Mouse (Mus musculus): ENCODE measurements around the gene Flvcr2.
A peak's percentile ranks its signal among the peaks of the same experiment; 100 is the strongest.

The Flvcr2 gene

GRCm38 (mm10) chr12:85729945-85730290 lies 16.4 kb upstream of the Flvcr2 start:
- no peak for DNase-seq (ENCODE audit: low spot score)

GRCm38 (mm10) chr12:85736203-85736602 lies 10.1 kb upstream of the Flvcr2 start:
- DNase-seq (ENCODE audit: low spot score), result no peak

DNA sequence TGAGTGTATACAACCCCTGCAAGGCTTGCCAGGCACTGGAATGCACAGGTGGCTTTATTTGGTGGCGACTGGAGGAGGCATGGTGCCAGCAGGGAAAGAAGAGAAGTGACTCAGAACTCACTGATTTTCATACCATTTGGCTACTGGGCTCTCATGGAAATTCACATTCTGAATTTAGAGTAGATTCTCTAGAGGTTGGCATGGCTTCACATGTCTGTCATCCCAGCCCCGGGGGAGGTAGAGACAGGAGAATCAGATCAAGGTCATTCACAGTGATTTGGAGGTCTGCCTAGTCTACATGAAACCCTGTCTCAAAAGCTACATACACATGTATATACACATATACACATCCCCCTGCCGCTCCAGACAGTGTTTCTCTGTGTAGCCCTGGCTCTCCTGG lies 9.4 kb upstream of the Flvcr2 start:
- DNase-seq (ENCODE audit: low spot score), result no peak

- DNase-seq (ENCODE audit: low spot score), result no peak
Measured at GRCm38 (mm10) chr12:85746696-85747219, 419 bp downstream of the Flvcr2 start.

GRCm38 (mm10) chr12:85747343-85747742 lies 1.0 kb downstream of the Flvcr2 start:
- DNase-seq (ENCODE audit: low spot score), result no peak

GRCm38 (mm10) chr12:85749861-85750260 lies 3.5 kb downstream of the Flvcr2 start:
- DNase-seq (ENCODE audit: low spot score), result no peak

GRCm38 (mm10) chr12:85752116-85752515 lies 5.8 kb downstream of the Flvcr2 start:
- no peak for DNase-seq (ENCODE audit: low spot score)

GRCm38 (mm10) chr12:85753223-85753622 lies 6.9 kb downstream of the Flvcr2 start:
- DNase-seq (ENCODE audit: low spot score), result no peak

DNA sequence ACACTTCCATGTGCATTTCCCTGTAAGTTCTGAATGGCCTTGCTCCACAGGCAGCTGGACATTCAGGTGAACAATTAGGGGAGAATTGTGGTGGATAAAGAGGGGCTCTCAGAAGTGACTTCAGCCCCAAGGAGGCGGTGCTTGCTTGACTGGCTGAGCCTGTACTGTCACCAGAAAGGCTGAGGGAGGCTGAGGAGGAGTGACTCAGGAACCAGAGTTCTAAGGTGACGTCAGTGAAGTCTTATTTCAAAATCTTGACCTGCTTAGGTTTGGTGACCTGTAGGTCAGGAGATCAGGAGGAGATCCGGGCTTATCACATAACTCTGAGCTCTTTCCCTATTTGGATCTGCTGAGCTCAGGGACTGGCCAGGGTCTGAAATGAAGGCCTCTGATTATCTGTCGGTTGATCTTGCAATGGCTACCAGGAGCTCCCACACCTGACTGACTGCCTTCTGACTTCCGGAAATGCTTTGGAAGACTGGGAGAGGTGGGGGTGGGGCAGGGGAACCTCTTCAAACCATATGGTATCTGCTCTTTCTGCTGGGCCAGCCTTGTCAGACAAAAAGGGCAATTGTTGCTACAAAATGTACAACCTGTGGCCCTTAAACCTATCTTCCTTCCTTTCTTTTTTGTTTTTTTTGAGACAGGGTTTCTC lies 8.4 kb downstream of the Flvcr2 start:
- DNase-seq (ENCODE audit: low spot score), result no peak

DNA sequence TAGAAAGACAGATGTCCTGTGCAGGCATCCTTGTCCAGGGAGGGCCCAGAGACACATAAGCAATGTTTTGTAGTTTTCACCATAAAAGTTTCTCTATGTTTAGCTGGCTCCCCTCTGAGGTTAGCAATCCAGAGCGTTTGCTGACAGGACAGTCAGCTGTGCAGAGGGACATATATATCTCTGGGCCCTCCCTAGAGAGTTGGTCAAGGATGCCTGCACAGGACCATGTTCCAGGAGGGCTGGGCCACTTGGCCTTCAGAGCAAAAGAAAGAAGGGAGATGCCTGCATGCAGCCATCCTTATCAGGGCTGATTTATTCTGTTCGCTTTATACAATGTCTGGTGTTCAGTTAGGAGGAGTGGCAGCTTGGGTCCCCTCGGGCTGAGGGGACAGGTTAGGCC lies 10.1 kb downstream of the Flvcr2 start:
- no peak for DNase-seq (ENCODE audit: low spot score)

DNA sequence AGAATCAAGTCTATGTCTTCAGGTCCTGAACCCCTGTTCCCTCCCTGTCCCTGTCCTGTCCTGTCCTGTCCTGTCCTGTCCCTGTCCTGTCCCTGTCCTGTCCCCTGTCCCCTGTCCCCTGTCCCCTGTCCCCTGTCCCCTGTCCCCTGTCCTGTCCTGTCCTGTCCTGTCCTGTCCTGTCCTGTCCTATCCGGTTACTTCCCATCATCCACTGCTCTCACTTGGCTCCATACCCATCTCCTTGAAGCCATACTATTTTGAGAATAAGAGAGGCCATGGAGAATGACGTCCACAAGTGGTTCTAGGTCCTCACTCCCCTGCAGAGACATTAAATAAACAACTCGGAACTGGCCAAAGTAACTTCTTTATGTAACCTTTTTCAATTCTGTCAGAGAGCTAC lies 10.7 kb downstream of the Flvcr2 start:
- DNase-seq (ENCODE audit: low spot score), result peak; percentile 45

- DNase-seq (ENCODE audit: low spot score), result peak; percentile 37
Measured at GRCm38 (mm10) chr12:85758741-85759140, 12.4 kb downstream of the Flvcr2 start.

DNA sequence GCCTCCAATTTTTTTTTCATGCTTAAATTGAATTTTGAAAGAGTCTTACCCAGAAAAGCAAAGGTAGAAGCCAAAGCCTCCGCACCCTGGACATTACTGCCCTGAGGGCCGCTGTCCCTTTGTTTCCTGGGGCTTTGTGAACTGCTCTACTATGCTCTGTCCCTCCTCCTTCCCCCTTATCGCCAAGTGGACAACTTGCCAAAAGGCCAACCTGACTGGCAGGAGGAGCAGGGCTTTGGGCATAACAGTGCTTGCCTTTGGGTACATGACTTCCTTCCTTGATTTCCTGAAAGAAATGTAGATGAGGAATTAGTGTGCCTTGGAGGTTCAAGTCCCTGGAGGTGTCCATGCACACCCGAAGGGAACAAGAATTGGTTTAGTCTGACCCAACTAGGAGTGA lies 15.1 kb downstream of the Flvcr2 start:
- no peak for DNase-seq (ENCODE audit: low spot score)

DNA sequence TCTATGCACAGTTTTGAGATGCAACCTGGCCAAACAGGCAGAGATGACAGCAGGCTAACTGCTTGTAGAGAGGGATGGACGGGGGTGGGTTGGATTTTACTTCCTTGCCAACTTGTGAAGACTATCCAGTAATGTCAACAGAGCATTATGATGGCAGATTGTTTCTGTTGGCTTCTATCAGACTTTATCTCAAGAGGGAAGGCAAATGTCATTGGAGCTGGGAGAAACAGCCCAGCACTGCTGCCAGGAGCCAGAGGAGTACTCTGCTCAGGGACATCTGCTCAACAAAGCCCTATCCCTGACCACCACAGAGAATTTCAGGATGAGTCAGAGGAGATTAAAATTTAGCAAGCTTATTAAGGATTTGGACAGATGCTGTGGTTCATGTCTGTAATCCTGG lies 18.3 kb downstream of the Flvcr2 start:
- DNase-seq (ENCODE audit: low spot score), result no peak

DNA sequence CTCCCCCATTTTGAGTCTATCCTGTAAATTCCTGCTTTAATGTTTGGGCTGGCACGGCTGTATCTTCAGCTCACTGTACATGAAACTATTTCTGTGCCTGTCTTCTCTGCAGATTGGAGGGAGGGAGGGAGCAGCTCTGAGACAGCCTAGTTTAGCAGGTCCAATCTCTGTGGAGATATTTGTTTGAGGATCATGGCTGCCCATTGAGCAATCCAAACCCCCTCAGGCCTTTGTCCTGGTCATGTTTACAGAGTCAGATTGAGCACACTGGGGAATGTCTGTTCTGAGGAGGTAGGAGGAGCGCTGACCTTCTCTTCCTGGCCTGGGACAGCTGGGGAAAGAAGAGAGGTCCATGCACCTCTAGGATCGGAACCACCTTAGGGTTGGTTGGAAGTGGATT lies 19.9 kb downstream of the Flvcr2 start:
- DNase-seq (ENCODE audit: low spot score), result no peak

DNA sequence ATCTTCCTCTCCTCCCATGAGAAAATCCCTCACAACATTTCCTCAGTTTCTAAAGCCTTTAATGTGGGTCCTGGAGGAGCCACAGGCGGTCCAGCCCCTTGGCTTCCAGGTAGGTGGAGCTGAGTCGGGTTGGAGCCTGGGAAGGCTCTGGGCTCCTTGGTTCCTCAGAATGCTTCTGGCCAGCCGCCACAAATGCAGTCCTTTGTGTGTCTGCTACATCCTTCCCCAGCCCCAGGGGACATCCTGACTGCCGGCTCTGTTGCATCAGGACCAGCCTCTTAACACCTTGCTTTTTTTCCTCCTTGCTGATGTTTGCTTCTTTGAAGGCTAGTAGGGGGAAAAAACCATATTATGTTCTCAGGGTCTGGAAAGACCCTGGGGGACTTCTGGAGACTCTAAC lies 21.4 kb downstream of the Flvcr2 start:
- no peak for DNase-seq (ENCODE audit: low spot score)

- DNase-seq (ENCODE audit: low spot score), result peak; percentile 42
Measured at GRCm38 (mm10) chr12:85771356-85771755, 25.0 kb downstream of the Flvcr2 start.

DNA sequence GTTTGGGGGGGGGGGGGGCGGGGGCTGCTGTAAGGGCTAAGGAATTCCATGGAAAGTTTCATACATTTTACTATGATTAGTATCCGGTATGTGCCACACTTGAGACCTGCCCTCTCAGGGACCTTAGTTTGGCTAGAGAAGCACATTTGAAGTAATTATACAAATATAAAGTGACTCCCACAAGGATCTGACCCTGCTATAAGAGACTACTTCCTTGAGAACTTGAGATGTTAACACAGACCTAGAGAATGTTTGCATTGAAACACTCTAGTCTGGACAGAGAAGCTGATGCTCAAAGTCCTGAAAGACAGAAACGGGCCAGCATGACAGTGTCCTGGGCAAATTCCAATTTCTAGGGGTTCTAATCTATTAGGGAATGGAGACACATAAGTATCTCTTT lies 32.6 kb downstream of the Flvcr2 start:
- no peak for DNase-seq (ENCODE audit: low spot score)

DNA sequence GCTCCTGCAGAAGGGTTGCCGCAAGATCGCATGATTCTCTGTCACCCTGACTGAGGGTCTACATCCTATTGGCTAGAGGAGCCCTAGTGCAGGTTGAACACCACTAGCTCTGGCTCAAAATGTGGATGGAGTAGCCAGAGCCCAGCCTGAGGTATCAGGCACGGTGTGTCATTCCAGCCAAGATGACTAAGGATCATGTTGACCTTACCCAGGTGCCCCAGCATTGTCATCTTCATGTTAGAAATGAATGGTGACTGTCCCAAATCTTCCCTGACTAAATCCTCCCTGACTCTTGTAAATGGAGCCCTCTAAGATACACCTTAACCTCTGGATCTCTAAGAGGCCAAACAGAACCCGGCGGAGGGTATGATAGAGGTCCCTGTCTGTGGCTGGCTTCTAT lies 33.4 kb downstream of the Flvcr2 start:
- no peak for DNase-seq (ENCODE audit: low spot score)

DNA sequence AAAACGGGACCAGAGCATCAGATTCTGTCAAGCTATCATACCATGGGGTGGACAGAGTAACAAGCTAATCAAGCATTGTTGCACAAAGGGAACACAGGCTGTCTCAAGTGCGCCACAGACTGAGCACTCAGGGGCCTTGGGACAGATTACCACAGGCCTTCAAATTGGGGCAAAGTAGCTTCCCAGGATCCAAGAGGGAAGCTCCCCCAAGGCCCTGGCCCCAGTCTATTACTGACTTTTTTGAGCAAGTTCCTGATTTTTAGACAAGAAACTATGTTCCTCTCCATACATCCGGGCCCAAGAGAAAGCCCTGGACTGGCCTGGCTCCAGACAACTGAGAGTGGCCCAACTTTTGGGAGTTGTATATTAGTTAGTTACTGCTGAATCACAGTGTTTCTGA lies 35.3 kb downstream of the Flvcr2 start:
- DNase-seq (ENCODE audit: low spot score), result no peak

- no peak for DNase-seq (ENCODE audit: low spot score)
Measured at GRCm38 (mm10) chr12:85784916-85785815, 38.8 kb downstream of the Flvcr2 start.

- no peak for DNase-seq (ENCODE audit: low spot score)
Measured at GRCm38 (mm10) chr12:85792158-85792557, 45.8 kb downstream of the Flvcr2 start.

GRCm38 (mm10) chr12:85792821-85793346 lies 46.5 kb downstream of the Flvcr2 start:
- DNase-seq (ENCODE audit: low spot score), result peak; percentile 43
